Mouse (Mus musculus): Measurements from ENCODE around the gene Plekhn1. TPM values are rescaled to one million over a fixed set of nuclear protein-coding genes. Genes with fewer than 3 reads are reported as not detected.

The Plekhn1 gene
- polyA plus RNA-seq, 1 experiment from 2014 or later: 27.6 TPM

Small RNAs within 50 kb of the gene (microRNA-seq; reads per million reads assigned to microRNA genes)
- gene Mir7658: 8.5 reads per million, percentile 25 among the genes with 10 or more reads in this experiment

Other genes with a start within 250 kb of the Plekhn1 start
- 16.4 and 18.6 TPM in 2 replicates for gene B3galt6, start 242.2 kb downstream of the Plekhn1 start, polyA plus RNA-seq (2016; fragmentation: Nextera tagmentation; extraction: Ambion mirVana)
- gene Sdf4, start 242.0 kb downstream of the Plekhn1 start, polyA plus RNA-seq (2016; fragmentation: Nextera tagmentation; extraction: Ambion mirVana): 115 and 117 TPM in 2 replicates
- 0.70 and 1.2 TPM in 2 replicates for gene Tnfrsf4, start 221.0 kb downstream of the Plekhn1 start, polyA plus RNA-seq (2016; fragmentation: Nextera tagmentation; extraction: Ambion mirVana)
- gene Tnfrsf18, start 208.7 kb downstream of the Plekhn1 start, polyA plus RNA-seq (2016; fragmentation: Nextera tagmentation; extraction: Ambion mirVana): 1.3 and 1.4 TPM in 2 replicates
- gene Ttll10, start 175.4 kb downstream of the Plekhn1 start, polyA plus RNA-seq (2016; fragmentation: Nextera tagmentation; extraction: Ambion mirVana): 0.22 and 0.37 TPM in 2 replicates
- 68.9 and 69.0 TPM in 2 replicates for gene 9430015G10Rik, start 124.9 kb downstream of the Plekhn1 start, polyA plus RNA-seq (2016; fragmentation: Nextera tagmentation; extraction: Ambion mirVana)
- 1.2 and 1.3 TPM in 2 replicates for gene Rnf223, start 104.3 kb downstream of the Plekhn1 start, polyA plus RNA-seq (2016; fragmentation: Nextera tagmentation; extraction: Ambion mirVana)
- gene Agrn, start 37.4 kb downstream of the Plekhn1 start, polyA plus RNA-seq (2016; fragmentation: Nextera tagmentation; extraction: Ambion mirVana): 139 and 152 TPM in 2 replicates
- gene Isg15, start 34.0 kb downstream of the Plekhn1 start, polyA plus RNA-seq (2016; fragmentation: Nextera tagmentation; extraction: Ambion mirVana): 0.64 and 0.79 TPM in 2 replicates
- gene AW011738, start 31.6 kb downstream of the Plekhn1 start, polyA plus RNA-seq (2016; fragmentation: Nextera tagmentation; extraction: Ambion mirVana): 7.1 and 8.2 TPM in 2 replicates
- 2.1 and 2.4 TPM in 2 replicates for gene Perm1, start 19.0 kb downstream of the Plekhn1 start, polyA plus RNA-seq (2016; fragmentation: Nextera tagmentation; extraction: Ambion mirVana)
- 90.4 and 95.7 TPM in 2 replicates for gene Noc2l, start 1.2 kb upstream of the Plekhn1 start, polyA plus RNA-seq (2016; fragmentation: Nextera tagmentation; extraction: Ambion mirVana)
- 0.95 and 2.0 TPM in 2 replicates for gene Samd11, start 20.8 kb upstream of the Plekhn1 start, polyA plus RNA-seq (2016; fragmentation: Nextera tagmentation; extraction: Ambion mirVana)
- not detected in 2 replicates for gene Vmn2r-ps159, start 96.2 kb upstream of the Plekhn1 start, polyA plus RNA-seq (2016; fragmentation: Nextera tagmentation; extraction: Ambion mirVana)

All from forebrain, embryonic 12.5 days (tissue).